Mouse (Mus musculus): ENCODE data around the gene Mogs. TPM values are rescaled to one million over a fixed set of nuclear protein-coding genes. Genes with fewer than 3 reads are reported as not detected.

The Mogs gene
- polyA plus RNA-seq, 1 experiment from 2014 or later = 21.4 TPM

DNA sequence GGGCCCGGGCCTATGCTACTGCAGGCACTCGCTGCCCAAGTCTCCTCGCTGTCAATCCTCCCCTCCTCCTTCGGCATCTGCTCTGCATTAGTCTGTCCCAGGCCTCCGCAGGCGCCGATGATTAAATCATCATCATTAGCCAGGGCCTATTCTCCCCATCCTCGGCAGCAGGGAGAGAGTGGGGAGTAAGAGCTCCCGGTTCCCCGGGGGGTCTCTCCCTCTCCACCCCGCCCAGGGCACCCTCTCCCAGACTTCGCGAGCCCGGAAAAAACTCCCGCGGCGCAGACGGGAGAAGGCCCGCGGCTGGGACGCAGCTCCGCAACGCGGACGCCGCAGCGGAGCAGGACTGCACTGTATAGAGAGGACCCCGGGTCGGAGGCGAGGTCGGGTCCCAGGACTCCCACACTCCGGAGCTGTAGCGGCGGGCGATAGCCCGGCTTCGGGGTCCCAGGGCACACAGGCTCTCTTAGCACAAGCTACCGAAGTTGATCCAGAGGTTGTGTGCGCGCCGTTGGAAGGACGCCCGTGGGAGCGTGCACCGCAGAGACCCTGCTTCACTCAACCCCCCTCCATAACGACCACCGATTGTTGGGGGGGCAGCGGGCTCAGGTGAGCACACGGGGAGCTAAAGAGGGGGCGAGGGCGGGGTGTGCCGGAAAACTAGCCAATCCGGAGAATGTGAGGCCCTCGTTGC lies 37.5 kb upstream of the Mogs start, which contains the start of gene Pcgf1:
Gene Pcgf1, plus strand, starts transcription at position 240 of the 694 bp plus-strand sequence.
- peak within 1 kb of the TSS; percentile 82 for H3K27ac ChIP-seq (ENCODE audit: low read depth)
- H3K9me3 ChIP-seq (ENCODE audit: low read length) = no peaks in the 10 kb centered on the region
- TF ChIP-seq CTCF (IDR thresholded peaks at IDR 0.05; ENCODE audit: low read depth) = no peak
- TF ChIP-seq EP300 (IDR thresholded peaks at IDR 0.05; ENCODE audit: low read depth) = no peak
- H3K4me3 ChIP-seq (ENCODE audit: low read depth, low read length) = peak within 1 kb of the TSS; percentile 91
- ATAC-seq (peak; percentile 26), DNase-seq (peak; percentile 55)
- H3K4me2 ChIP-seq (ENCODE audit: low read depth, low read length) = peak within 1 kb of the TSS; percentile 99
- peak within 1 kb of the TSS; percentile 84 for H3K9ac ChIP-seq (replicated peaks)
- peaks cover 18% of the 10 kb centered on the region for H3K4me1 ChIP-seq (ENCODE audit: insufficient read depth)
- H3K27me3 ChIP-seq (ENCODE audit: insufficient read depth, low read length) = peaks cover 33% of the 10 kb centered on the region
- under 1% methylated on average over 54 of the region's 54 CpGs for WGBS (ENCODE audit: insufficient replicate concordance)
- H3K36me3 ChIP-seq (replicated peaks; ENCODE audit: insufficient read depth, low read length) = peaks cover 2% of the 10 kb centered on the region; the same call in 1 of the 2 replicates

DNA sequence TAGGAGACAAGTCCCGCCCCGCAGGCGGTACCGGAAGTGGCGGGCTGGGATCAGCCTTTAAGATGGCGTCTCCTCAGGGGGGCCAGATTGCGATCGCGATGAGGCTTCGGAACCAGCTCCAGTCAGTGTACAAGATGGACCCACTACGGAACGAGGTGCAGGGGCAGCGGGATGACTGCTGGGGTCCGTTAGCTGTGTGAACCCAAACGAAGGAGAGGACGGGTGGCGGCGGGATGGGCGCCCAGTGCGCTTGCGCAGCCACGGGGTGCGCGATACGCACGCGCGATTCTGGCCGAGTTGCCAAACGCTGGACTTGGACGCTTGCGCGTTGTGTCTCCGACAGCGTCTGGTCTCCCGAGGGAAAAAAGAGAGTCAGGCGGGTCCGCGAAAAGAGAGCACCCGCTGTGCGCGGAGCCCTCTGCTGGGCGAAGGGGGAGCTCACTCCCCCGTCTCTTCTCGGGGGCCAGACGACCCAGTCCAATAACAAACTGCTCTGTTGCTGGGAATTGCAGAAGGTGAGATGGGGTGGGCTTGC lies 36.9 kb upstream of the Mogs start:
- peaks cover 18% of the 10 kb centered on the region for H3K4me1 ChIP-seq (ENCODE audit: insufficient read depth)
- under 1% methylated on average over 46 of the region's 46 CpGs for WGBS (ENCODE audit: insufficient replicate concordance)
- peak; percentile 94 for ATAC-seq
- peaks cover 30% of the 10 kb centered on the region for H3K27me3 ChIP-seq (ENCODE audit: insufficient read depth, low read length)
- H3K4me2 ChIP-seq (ENCODE audit: low read depth, low read length) = peak overlapping the region; percentile 99
- peak overlapping the region; percentile 82 for H3K27ac ChIP-seq (ENCODE audit: low read depth)
- peak overlapping the region; percentile 84 for H3K9ac ChIP-seq (replicated peaks)
- no peak for TF ChIP-seq EP300 (IDR thresholded peaks at IDR 0.05; ENCODE audit: low read depth)
- peak; percentile 74 for TF ChIP-seq CTCF (IDR thresholded peaks at IDR 0.05; ENCODE audit: low read depth)
- H3K4me3 ChIP-seq (ENCODE audit: low read depth, low read length) = peak overlapping the region; percentile 91
- peak; percentile 100 for DNase-seq
- no peaks in the 10 kb centered on the region for H3K9me3 ChIP-seq (ENCODE audit: low read length)
- peaks cover 2% of the 10 kb centered on the region; the same call in 1 of the 2 replicates for H3K36me3 ChIP-seq (replicated peaks; ENCODE audit: insufficient read depth, low read length)

DNA sequence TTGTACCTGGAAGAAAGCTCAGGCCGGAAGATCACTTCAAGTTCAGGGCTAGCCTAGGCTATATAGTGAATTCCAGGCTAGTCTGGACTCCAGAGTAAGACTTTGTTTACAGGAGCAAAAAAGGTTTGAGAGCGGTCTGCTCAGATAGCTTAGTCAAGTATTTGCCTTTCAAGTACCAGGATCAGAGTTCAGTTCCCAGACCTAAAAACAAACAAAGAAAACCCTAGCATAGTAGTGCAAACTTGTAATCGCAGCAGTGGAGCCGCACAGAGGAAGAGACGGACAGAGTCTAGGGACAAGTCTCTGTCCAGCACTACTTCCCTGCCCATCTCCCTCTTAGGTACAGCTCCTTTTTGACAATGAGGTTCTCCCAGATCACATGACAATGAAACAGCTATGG lies 35.1 kb upstream of the Mogs start:
- Histone ChIP-seq H3K4me3 (ENCODE audit: low read depth, low read length) (no peak overlapping the region), H3K4me2 (ENCODE audit: low read depth, low read length) (no peak overlapping the region), H3K36me3 (replicated peaks; ENCODE audit: insufficient read depth, low read length) (peaks cover 2% of the 10 kb centered on the region; the same call in 1 of the 2 replicates), H3K27ac (ENCODE audit: low read depth) (no peak overlapping the region), H3K9ac (replicated peaks) (no peak overlapping the region), H3K4me1 (ENCODE audit: insufficient read depth) (peaks cover 22% of the 10 kb centered on the region), H3K9me3 (ENCODE audit: low read length) (no peaks in the 10 kb centered on the region), H3K27me3 (ENCODE audit: insufficient read depth, low read length) (peaks cover 34% of the 10 kb centered on the region)
- ATAC-seq = no peak
- 79% methylated on average over 5 of the region's 5 CpGs for WGBS (ENCODE audit: insufficient replicate concordance)
- no peak for TF ChIP-seq CTCF (IDR thresholded peaks at IDR 0.05; ENCODE audit: low read depth)
- TF ChIP-seq EP300 (IDR thresholded peaks at IDR 0.05; ENCODE audit: low read depth) = no peak
- DNase-seq = no peak

DNA sequence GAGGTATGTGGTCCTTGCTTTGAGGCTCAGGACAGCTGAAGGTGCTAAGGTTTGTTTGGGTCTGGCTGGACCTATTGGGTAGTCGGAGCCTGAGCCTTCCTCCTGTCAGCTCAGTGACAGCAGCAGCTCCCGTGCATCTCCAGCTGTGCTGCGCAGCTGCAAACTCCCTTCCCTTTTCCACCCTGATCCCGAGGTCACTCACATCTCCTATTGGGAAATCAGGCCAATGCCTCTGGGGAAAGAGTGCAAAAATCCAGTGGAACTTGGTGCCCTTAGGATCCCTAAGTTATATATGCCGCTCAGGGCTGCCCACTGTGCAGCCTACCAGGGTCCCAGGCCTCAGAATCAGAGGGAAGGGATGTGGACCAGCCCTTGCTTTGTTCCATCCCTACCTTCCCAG lies 31.8 kb upstream of the Mogs start:
- 29% methylated on average over 5 of the region's 5 CpGs for WGBS (ENCODE audit: insufficient replicate concordance)
- Histone ChIP-seq H3K27me3 (ENCODE audit: insufficient read depth, low read length) (peaks cover 55% of the 10 kb centered on the region), H3K9me3 (ENCODE audit: low read length) (no peaks in the 10 kb centered on the region), H3K9ac (replicated peaks) (no peak overlapping the region), H3K4me1 (ENCODE audit: insufficient read depth) (peaks cover 25% of the 10 kb centered on the region), H3K4me3 (ENCODE audit: low read depth, low read length) (no peak overlapping the region), H3K36me3 (replicated peaks; ENCODE audit: insufficient read depth, low read length) (peaks cover 2% of the 10 kb centered on the region; the same call in 1 of the 2 replicates), H3K27ac (ENCODE audit: low read depth) (no peak overlapping the region), H3K4me2 (ENCODE audit: low read depth, low read length) (no peak overlapping the region)
- ATAC-seq (peak; percentile 58), DNase-seq (no peak)
- no peak for TF ChIP-seq CTCF (IDR thresholded peaks at IDR 0.05; ENCODE audit: low read depth)
- TF ChIP-seq EP300 (IDR thresholded peaks at IDR 0.05; ENCODE audit: low read depth) = no peak

DNA sequence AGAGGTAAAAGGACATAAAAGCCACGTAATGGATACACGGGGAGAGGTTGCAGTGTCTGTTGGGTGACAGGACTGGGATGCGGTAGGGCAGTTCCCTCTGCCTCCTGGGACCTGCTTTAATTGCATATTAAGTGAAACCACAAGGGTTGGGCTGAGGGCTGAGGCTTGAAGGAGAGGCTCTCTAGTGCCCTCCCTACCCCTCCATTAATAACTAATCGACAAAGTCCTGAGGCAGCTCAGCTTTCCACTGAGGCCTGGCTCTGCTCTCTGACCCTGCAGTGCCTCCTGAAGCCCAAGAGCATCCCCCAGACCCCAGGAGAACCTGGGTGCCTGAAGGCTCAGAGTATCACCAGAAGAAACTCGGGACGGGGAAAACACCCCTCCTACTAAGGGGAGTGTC lies 30.8 kb upstream of the Mogs start:
- Histone ChIP-seq H3K4me2 (ENCODE audit: low read depth, low read length) (no peak overlapping the region), H3K4me3 (ENCODE audit: low read depth, low read length) (no peak overlapping the region), H3K4me1 (ENCODE audit: insufficient read depth) (peaks cover 16% of the 10 kb centered on the region), H3K9me3 (ENCODE audit: low read length) (no peaks in the 10 kb centered on the region), H3K36me3 (replicated peaks; ENCODE audit: insufficient read depth, low read length) (peaks cover 2% of the 10 kb centered on the region; the same call in 1 of the 2 replicates), H3K9ac (replicated peaks) (no peak overlapping the region), H3K27ac (ENCODE audit: low read depth) (no peak overlapping the region), H3K27me3 (ENCODE audit: insufficient read depth, low read length) (peaks cover 63% of the 10 kb centered on the region)
- ATAC-seq = no peak
- TF ChIP-seq CTCF (IDR thresholded peaks at IDR 0.05; ENCODE audit: low read depth) (no peak), EP300 (IDR thresholded peaks at IDR 0.05; ENCODE audit: low read depth) (no peak)
- 18% methylated on average over 6 of the region's 6 CpGs for WGBS (ENCODE audit: insufficient replicate concordance)
- no peak for DNase-seq

All from liver, postnatal 0 days (tissue).